Mouse (Mus musculus) lung, embryonic 15.5 days (tissue): Measurements from ENCODE around the gene Uck1. TPM values are rescaled to one million over a fixed set of nuclear protein-coding genes. Genes with fewer than 3 reads are reported as not detected.
"Not testable (repeated sequence)": the region's sequence is repeated elsewhere in the genome, so short reads cannot be mapped to it uniquely, and the experiment has no call there.

Experiments used
- ATAC-seq: fragments of 200-750 bp; cut with Nextera tagmentation; 2 replicates; pipeline ENCODE4 v1.8.0; 2017; ENCODE audit warnings: moderate number of reproducible peaks, borderline replicate concordance; ENCODE audit not compliant: low FRiP score, low TSS enrichment; ENCODE audit errors: extremely low read depth
- H3K27ac ChIP-seq: fragments of 300-500 bp; sonication (generic); 2 replicates; pipeline ENCODE4 v1.5.1; 2015; ENCODE audit warnings: moderate library complexity, mild to moderate bottlenecking, inconsistent platforms
- H3K27me3 ChIP-seq: fragments of 300-500 bp; sonication (generic); 2 replicates; pipeline ENCODE4 v1.6.1; 2015; ENCODE audit warnings: inconsistent platforms
- H3K36me3 ChIP-seq: fragments of 300-500 bp; sonication (generic); 2 replicates; pipeline ENCODE4 v1.6.1; 2015; ENCODE audit warnings: inconsistent platforms
- H3K4me1 ChIP-seq: fragments of 300-500 bp; sonication (generic); 2 replicates; pipeline ENCODE4 v1.6.1; 2015; ENCODE audit warnings: inconsistent platforms
- H3K4me2 ChIP-seq: fragments of 300-500 bp; sonication (generic); 2 replicates; pipeline ENCODE4 v1.6.1; 2015; ENCODE audit warnings: inconsistent platforms, mild to moderate bottlenecking, moderate library complexity
- H3K4me3 ChIP-seq: fragments of 300-500 bp; sonication (generic); 2 replicates; pipeline ENCODE4 v1.5.1; 2015; ENCODE audit warnings: mild to moderate bottlenecking, inconsistent platforms
- H3K9ac ChIP-seq: fragments of 300-500 bp; sonication (generic); 2 replicates; pipeline ENCODE4 v1.6.1; 2015; ENCODE audit warnings: inconsistent platforms
- H3K9me3 ChIP-seq: fragments of 300-500 bp; sonication (generic); 2 replicates; pipeline ENCODE4 v1.6.1; 2016; ENCODE audit warnings: inconsistent platforms
- WGBS: fragments of 180-500 bp; shearing (Covaris S2); methylation state at CpG from one replicate; pipeline ENCODE4 v1.1.7; 2015; 5-methylcytosine and 5-hydroxymethylcytosine counted together
- polyA plus RNA-seq: library from polyadenylated mRNA; unstranded; fragments of >200 nt; fragmentation: Nextera tagmentation; extraction: Ambion mirVana; gene quantifications from 2 replicates; pipeline ENCODE4 v1.2.1, GENCODE M21; 2015

Uck1 gene
- polyA plus RNA-seq, result 66.6 and 69.9 TPM in 2 replicates

GRCm38 (mm10) chr2:32259657-32260417 is at the start of gene Uck1:
Gene Uck1 (minus strand): TSS chr2:32260159.
- H3K9ac ChIP-seq, result peak within 1 kb of the TSS; percentile 87
- ATAC-seq, result peak; percentile 89
- H3K27me3 ChIP-seq, result no peaks in the 10 kb centered on the region
- peaks cover 22% of the 10 kb centered on the region for H3K36me3 ChIP-seq
- peak within 1 kb of the TSS; percentile 80 for H3K4me3 ChIP-seq
- peak within 1 kb of the TSS; percentile 75 for H3K27ac ChIP-seq
- H3K9me3 ChIP-seq, result no peaks in the 10 kb centered on the region
- peak within 1 kb of the TSS; percentile 59 for H3K4me2 ChIP-seq
- H3K4me1 ChIP-seq, result peaks cover 9% of the 10 kb centered on the region
- WGBS, result under 1% methylated on average over 59 of the region's 59 CpGs

GRCm38 (mm10) chr2:32308870-32309568 is 49.1 kb upstream of the Uck1 start:
- H3K9me3 ChIP-seq, result no peaks in the 10 kb centered on the region
- 85% methylated on average over 16 of the region's 16 CpGs for WGBS
- H3K4me3 ChIP-seq, result no peak overlapping the region
- peaks cover 24% of the 10 kb centered on the region for H3K4me1 ChIP-seq
- peaks cover 50% of the 10 kb centered on the region for H3K36me3 ChIP-seq
- no peak overlapping the region for H3K4me2 ChIP-seq
- H3K27ac ChIP-seq, result no peak overlapping the region
- H3K27me3 ChIP-seq, result no peaks in the 10 kb centered on the region
- no peak overlapping the region for H3K9ac ChIP-seq
- ATAC-seq, result no peak

GRCm38 (mm10) chr2:32307941-32308760 is 48.2 kb upstream of the Uck1 start:
- peaks cover 58% of the 10 kb centered on the region for H3K36me3 ChIP-seq
- no peak overlapping the region for H3K4me2 ChIP-seq
- WGBS, result 45% methylated on average over 8 of the region's 8 CpGs
- no peak for ATAC-seq
- H3K4me1 ChIP-seq, result peaks cover 24% of the 10 kb centered on the region
- no peak overlapping the region for H3K9ac ChIP-seq
- no peaks in the 10 kb centered on the region for H3K9me3 ChIP-seq
- no peaks in the 10 kb centered on the region for H3K27me3 ChIP-seq
- H3K4me3 ChIP-seq, result no peak overlapping the region
- no peak overlapping the region for H3K27ac ChIP-seq

GRCm38 (mm10) chr2:32307247-32307798 is 47.4 kb upstream of the Uck1 start:
- no peak overlapping the region for H3K4me3 ChIP-seq
- 80% methylated on average over 6 of the region's 6 CpGs for WGBS
- no peak overlapping the region for H3K27ac ChIP-seq
- no peaks in the 10 kb centered on the region for H3K9me3 ChIP-seq
- ATAC-seq, result no peak
- H3K9ac ChIP-seq, result no peak overlapping the region
- peaks cover 67% of the 10 kb centered on the region for H3K36me3 ChIP-seq
- H3K27me3 ChIP-seq, result no peaks in the 10 kb centered on the region
- no peak overlapping the region for H3K4me2 ChIP-seq
- peaks cover 19% of the 10 kb centered on the region for H3K4me1 ChIP-seq

GRCm38 (mm10) chr2:32306176-32306575 is 46.2 kb upstream of the Uck1 start:
- H3K9me3 ChIP-seq, result no peaks in the 10 kb centered on the region
- no peak overlapping the region for H3K9ac ChIP-seq
- no peaks in the 10 kb centered on the region for H3K27me3 ChIP-seq
- WGBS, result 84% methylated on average over 9 of the region's 9 CpGs
- H3K4me2 ChIP-seq, result no peak overlapping the region
- peaks cover 9% of the 10 kb centered on the region for H3K4me1 ChIP-seq
- ATAC-seq, result no peak
- H3K27ac ChIP-seq, result no peak overlapping the region
- no peak overlapping the region for H3K4me3 ChIP-seq
- peaks cover 74% of the 10 kb centered on the region for H3K36me3 ChIP-seq

- H3K4me1 ChIP-seq, result peaks cover 4% of the 10 kb centered on the region
- no peak overlapping the region for H3K4me2 ChIP-seq
- no peak overlapping the region for H3K9ac ChIP-seq
- no peak for ATAC-seq
- no peak overlapping the region for H3K27ac ChIP-seq
- 93% methylated on average over 5 of the region's 5 CpGs for WGBS
- no peak overlapping the region for H3K4me3 ChIP-seq
- H3K9me3 ChIP-seq, result no peaks in the 10 kb centered on the region
- no peaks in the 10 kb centered on the region for H3K27me3 ChIP-seq
- H3K36me3 ChIP-seq, result peaks cover 74% of the 10 kb centered on the region
Observed at GRCm38 (mm10) chr2:32305668-32306067, 45.7 kb upstream of the Uck1 start.

- Histone ChIP-seq H3K36me3 (peaks cover 84% of the 10 kb centered on the region), H3K4me1 (no peaks in the 10 kb centered on the region), H3K4me2 (no peak overlapping the region), H3K9me3 (no peaks in the 10 kb centered on the region), H3K9ac (no peak overlapping the region), H3K4me3 (no peak overlapping the region), H3K27ac (no peak overlapping the region), H3K27me3 (no peaks in the 10 kb centered on the region)
- no peak for ATAC-seq
- WGBS, result 51% methylated on average over 8 of the region's 8 CpGs
Observed at GRCm38 (mm10) chr2:32304145-32304832, 44.3 kb upstream of the Uck1 start.

- 90% methylated on average over 10 of the region's 10 CpGs for WGBS
- peaks cover 88% of the 10 kb centered on the region for H3K36me3 ChIP-seq
- H3K9me3 ChIP-seq, result no peaks in the 10 kb centered on the region
- no peak overlapping the region for H3K4me3 ChIP-seq
- H3K27ac ChIP-seq, result no peak overlapping the region
- no peak overlapping the region for H3K4me2 ChIP-seq
- no peak for ATAC-seq
- H3K9ac ChIP-seq, result no peak overlapping the region
- no peaks in the 10 kb centered on the region for H3K27me3 ChIP-seq
- H3K4me1 ChIP-seq, result no peaks in the 10 kb centered on the region
Observed at GRCm38 (mm10) chr2:32302952-32303351, 43.0 kb upstream of the Uck1 start.

GRCm38 (mm10) chr2:32299469-32299868 is 39.5 kb upstream of the Uck1 start:
- Histone ChIP-seq H3K36me3 (peaks cover 74% of the 10 kb centered on the region), H3K27ac (no peak overlapping the region), H3K4me3 (no peak overlapping the region), H3K9ac (no peak overlapping the region), H3K4me2 (no peak overlapping the region), H3K4me1 (no peaks in the 10 kb centered on the region), H3K27me3 (no peaks in the 10 kb centered on the region), H3K9me3 (no peaks in the 10 kb centered on the region)
- no peak for ATAC-seq
- 80% methylated on average over 4 of the region's 4 CpGs for WGBS

- H3K27me3 ChIP-seq, H3K9me3 ChIP-seq, H3K4me1 ChIP-seq, H3K27ac ChIP-seq, H3K4me3 ChIP-seq, H3K4me2 ChIP-seq, ATAC-seq, H3K9ac ChIP-seq: not testable (repeated sequence)
- peaks cover 55% of the 10 kb centered on the region for H3K36me3 ChIP-seq
- WGBS, result 87% methylated on average over 2 of the region's 2 CpGs
Observed at GRCm38 (mm10) chr2:32295842-32296241, 35.9 kb upstream of the Uck1 start.

GRCm38 (mm10) chr2:32295285-32295684 is 35.3 kb upstream of the Uck1 start:
- no peaks in the 10 kb centered on the region for H3K4me1 ChIP-seq
- no peaks in the 10 kb centered on the region for H3K9me3 ChIP-seq
- no peak overlapping the region for H3K9ac ChIP-seq
- no peaks in the 10 kb centered on the region for H3K27me3 ChIP-seq
- H3K4me2 ChIP-seq, result no peak overlapping the region
- ATAC-seq, result no peak
- H3K4me3 ChIP-seq, result no peak overlapping the region
- H3K36me3 ChIP-seq, result peaks cover 54% of the 10 kb centered on the region
- 79% methylated on average over 3 of the region's 3 CpGs for WGBS
- no peak overlapping the region for H3K27ac ChIP-seq
